Mouse (Mus musculus) T-helper 1 cell (primary cell): ENCODE data around the gene Olfr1045.
"Not testable (repeated sequence)": the region's sequence is repeated elsewhere in the genome, so short reads cannot be mapped to it uniquely, and the experiment has no call there.

Experiments used
- in situ Hi-C: fragments of 300-600 bp; cut with MboI, MseI; formaldehyde crosslinking; loops from one replicate; pipeline ENCODE4 v1.15.1; 2025; ENCODE audit warnings: high pct_unique_total_duplicates

Olfr1045 gene

DNA sequence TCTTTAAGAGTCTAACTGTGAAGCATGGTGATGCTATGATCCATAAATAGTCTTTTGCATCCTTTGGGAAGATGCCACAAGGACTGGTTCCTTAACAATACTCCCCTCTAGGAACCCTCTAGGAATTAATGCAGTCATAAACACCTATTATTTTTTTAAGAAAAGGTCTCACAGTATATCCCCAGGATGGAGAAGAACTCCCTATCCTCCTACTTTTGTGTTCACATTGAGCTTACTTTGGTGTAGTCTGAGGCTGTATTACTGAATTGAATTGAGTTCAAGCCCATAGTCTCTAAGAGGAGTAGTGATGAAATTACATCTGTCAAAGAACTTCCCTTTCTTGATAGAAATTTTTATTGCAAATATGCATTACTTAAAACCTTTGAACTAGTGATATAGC is at the start of gene Olfr1045:
Olfr1045 (minus strand) TSS at position 101 of the 400 bp plus-strand sequence.
- in situ Hi-C loops: no loop called here

DNA sequence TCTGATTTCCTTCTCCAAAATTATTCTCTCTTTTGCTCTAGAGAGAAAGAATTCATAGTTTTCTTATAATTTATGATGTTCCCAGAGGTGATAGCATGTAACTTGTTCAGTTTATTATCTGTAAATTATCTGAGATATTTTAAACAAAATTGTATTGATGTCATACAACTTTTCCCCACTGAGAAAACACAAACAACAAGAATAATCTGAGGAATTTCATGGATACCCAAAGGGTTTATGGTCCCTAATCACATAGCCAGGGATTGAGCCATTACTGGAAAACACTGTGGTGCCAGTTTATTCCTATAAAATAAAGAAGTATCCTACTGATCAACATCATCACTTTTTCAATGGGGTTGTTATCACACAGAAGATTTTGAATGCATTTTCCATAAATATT is 37.4 kb upstream of the Olfr1045 start, which contains the start of gene Olfr1048:
Olfr1048 (minus strand) TSS at position 101 of the 400 bp plus-strand sequence.
- in situ Hi-C loops: no loop called here

DNA sequence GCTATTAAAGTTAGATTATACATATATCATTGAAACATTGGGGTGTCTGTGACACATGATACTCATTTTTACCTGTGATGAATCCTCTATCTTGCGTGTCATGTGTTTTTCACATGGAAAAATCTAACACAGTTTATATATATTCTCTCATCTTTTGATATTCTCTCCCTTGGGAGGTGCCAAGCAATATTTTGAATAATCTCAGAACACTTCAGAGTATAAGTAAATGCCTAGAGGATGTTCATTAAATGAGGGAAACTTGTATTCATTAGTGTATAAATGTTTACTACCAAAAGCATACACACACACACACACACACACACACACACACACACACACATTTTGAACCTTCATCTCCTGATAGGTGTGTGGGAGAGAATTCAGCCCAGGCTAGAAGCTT is 28.5 kb upstream of the Olfr1045 start, which contains the start of gene Olfr1047:
Olfr1047 (minus strand) TSS at position 101 of the 400 bp plus-strand sequence.
- in situ Hi-C loops: no loop called here

DNA sequence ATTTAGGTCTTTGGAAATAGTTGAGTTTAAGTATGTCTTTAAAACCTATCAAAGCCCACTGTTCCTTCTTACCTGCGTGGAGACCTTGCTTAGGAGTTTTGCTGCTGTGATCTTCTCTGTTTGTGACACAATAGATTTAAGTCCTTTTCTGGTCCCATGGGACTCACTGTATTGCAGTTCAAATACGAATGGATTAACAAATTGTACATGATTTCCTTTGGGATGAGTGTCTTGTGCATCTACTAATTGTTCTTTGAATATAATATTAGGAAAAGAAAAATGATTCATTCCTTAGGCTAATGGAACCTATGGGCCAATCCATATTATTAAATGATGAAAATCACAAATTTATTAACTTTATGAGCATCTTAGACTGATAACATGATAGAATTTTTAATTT is 16.4 kb upstream of the Olfr1045 start, which contains the start of gene Olfr1046:
Olfr1046 (minus strand) TSS at position 101 of the 400 bp plus-strand sequence.
- in situ Hi-C loops: no loop called here

DNA sequence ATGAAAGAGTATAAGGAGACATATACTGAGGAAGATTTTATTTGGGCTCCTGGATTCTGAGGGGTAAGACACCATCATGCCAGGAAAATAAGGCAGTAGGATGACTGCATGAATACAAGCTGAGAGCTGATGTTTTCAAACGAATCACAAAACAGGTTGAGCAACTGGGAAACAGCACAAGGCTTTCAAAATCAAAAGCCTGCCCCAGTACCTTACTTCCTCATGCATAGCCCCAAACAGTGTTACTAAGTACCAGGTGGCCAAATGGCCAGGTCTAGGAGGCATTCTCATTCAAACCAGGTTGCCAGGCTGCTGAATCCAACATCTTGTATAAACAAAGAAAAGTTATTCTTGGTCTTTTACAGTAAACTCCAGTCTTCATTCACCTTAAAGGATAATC is 6.9 kb downstream of the Olfr1045 start:
- in situ Hi-C loops: no loop called here

DNA sequence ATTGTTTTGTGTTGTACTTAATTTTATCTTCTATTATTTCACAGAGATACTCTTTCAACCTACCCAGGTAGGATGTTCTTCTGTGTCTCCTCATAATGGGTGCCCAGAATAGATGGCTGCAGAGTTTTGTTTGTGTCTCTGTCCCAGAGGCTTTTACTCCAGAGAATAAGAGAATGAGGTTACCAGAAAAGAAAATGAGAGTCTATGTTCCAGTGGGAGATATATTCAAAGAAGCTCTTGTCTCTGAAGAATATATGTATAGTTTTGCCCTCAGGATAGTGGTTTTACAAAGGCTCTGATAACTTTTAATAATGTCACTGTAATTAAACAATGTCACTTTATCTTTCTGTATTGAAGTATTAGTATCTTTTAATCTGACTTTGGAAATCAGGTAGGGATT is 17.2 kb downstream of the Olfr1045 start, which contains the start of gene Olfr52:
Olfr52 (minus strand) TSS at position 101 of the 400 bp plus-strand sequence.
- in situ Hi-C loops: no loop called here

DNA sequence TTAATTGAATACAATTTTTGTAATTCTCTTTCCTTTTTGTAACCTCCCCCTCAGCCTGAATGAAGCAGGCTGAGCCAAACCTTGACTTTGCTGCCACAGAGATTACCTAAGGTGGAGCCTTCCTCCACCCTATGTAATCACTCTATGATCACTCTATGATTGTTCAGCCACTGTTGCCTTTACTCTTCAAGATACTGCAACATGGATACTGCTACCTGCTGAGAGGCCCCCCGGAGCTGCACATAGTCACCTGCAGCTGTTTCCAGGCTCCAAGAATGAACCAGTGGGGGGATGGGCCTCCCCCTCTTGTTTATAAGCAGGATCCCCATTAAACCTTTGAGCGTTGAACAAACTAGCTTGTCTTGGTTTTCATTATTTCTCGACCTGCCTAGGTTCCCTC is 22.9 kb downstream of the Olfr1045 start:
- in situ Hi-C loops: no loop called here

DNA sequence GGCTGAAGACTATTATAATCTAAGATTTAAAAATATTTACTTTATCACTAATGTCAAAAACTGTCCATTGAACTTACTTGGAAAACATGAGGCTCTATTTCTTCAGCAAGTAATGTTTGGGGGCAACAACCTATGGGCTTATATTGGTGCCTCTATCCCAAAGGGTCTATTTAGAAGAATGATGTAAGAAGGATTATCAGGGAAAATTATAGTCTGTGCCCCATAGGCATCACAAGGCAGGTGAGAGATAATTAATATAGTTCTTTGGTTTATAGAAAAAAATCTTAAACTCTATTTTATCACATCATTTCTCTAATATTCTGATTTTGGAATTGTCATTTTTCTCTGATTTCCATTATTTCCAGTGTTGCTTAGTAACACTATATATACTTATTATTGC is 25.1 kb downstream of the Olfr1045 start, which contains the start of gene Olfr1044:
Olfr1044 (minus strand) TSS at position 101 of the 400 bp plus-strand sequence.
- in situ Hi-C loops: no loop called here

DNA sequence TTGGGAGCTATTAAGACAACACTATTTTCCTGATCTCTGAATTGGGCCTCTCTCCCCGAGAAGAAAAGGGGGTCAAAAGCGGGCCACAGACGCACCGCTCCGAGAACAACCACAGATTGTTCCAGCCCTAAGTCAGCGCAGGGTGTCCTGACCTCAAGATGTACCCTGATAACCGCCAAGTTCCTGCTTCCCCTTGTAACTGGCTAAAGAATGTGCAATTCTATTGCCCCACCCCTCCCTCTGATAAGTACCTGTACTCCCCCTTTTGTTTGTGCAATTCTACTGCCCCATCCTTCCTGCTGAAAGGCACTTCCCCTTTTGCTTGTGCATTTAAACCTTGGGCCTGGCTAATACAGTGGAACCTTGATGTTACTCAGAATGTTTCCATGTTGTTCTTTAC is 27.4 kb downstream of the Olfr1045 start:
- in situ Hi-C loops: not testable (repeated sequence)

DNA sequence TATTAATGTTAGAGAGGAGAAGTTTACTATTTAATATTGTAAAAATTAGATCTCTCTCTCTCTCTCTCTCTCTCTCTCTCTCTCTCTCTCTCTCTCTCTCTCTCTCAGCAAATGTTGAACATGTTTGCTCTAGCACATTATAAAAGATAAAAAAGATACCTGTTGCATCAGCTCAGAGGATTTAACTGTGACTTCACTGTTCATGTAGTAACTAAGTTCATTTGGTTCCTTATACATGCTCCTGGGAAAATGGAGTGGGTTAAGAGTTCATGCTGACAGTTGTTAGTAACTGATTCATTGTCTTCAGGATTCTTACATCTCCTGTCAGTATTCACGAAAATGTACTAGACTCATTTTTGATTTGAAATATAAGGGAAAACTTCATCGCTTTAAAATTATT is 35.4 kb downstream of the Olfr1045 start, which contains the start of gene Olfr1043:
Olfr1043 (minus strand) TSS at position 101 of the 400 bp plus-strand sequence.
- in situ Hi-C loops: no loop called here

DNA sequence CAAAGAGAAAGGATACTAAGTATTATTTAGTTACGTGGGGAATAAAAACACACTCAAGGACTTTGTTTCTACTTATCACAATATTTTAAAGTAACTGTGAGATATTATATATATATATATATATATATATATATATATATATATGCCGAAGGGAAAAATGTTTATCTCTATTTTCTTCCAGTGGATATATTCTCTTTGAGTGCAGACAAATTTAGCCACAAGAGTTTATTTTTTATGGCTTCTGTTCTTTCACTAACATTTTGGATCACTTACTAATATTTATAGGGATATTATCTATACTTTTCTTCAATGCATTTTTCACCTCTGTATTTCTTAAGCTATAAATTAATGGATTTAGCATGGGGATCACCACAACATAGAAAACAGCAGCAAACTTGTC is 41.1 kb downstream of the Olfr1045 start, which contains the start of gene Olfr1042:
Olfr1042 (minus strand) TSS at position 101 of the 400 bp plus-strand sequence.
- in situ Hi-C loops: no loop called here

DNA sequence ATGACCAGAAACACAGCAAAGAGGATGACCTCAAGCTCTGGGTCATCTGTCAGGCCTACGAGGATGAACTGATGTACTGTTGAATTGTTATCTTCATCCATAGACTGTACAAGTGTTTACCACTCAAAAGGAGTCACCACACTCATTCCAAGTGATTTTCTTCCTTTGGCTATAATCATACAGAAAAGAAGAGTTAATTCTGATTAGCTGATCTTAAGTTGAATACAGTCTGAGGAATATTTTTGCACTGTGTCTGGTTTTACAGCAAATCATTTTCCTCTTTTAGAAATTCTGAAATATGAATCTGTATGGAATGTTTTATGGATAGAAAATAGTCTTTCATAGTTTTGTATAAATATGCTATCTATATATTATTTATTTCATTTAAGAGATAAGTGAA is 56.2 kb downstream of the Olfr1045 start, which contains the start of gene Olfr1040:
Olfr1040 (minus strand) TSS at position 101 of the 400 bp plus-strand sequence.
- in situ Hi-C loops: no loop called here
